Comparison of ENCODE assay signal across 10 mouse cellular contexts in the genomic region with DNA sequence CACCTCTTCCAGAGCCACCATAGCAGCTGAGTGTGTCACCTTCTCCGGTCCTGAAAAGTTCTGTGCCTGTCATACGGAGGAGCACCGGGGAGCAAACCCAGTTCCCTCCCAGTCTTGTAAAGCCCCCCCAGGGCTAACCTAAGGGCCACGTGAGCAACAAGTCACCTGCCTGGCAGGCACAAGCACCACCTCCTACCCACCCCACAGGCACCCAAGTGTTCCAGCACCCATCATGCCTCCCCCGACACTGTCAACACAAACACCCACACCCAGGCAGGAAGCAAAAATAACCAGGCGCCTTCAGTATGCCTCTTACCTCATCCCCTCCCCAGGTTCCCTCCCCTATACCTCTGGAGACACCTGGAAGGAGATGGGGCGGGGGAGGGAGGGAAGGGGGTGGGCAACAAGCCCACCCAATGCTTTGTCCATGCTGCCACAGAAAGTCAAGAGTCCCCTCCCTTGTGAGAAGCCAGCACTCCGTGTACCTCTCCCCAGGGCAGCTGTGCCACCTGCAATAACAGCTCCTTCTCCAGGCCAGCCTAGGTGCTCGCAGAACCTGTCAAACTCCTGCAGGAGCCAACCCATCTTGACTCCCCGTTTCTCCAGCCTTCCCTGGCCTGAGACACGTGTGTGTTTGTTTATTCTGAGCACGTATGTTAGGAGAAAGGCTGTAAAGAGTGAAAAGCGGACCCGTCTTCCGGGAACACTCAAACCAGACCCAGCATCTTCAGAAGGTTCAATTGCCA. TPM values are rescaled to one million over a fixed set of nuclear protein-coding genes. Genes with fewer than 3 reads are reported as not detected.
DNase-seq lines count a peak whose midpoint lies in the region; ATAC-seq and TF ChIP-seq lines count a peak whose summit lies in the region.
"Had no signal": no experiment of that assay in that cellular context is flagged by ENCODE, and none has a peak within 500 bp of the region (broad histone marks: within the 10 kb centered on the region; RNA-seq: fewer than 3 reads in every experiment).

No protein-coding gene starts in this region.

- no peaks in the 10 kb centered on the region for H3K9me3 ChIP-seq in lung, embryonic 16.5 days (ENCODE audit: control insufficient read depth, low read length)
- H3K9me3 ChIP-seq: midbrain, embryonic 12.5 days had no signal

- peak; percentile 55 for ATAC-seq in lung, embryonic 16.5 days (ENCODE audit: low read depth)

- H3K4me2 ChIP-seq in lung, embryonic 16.5 days (ENCODE audit: low read depth, low read length), result no peak overlapping the region
- H3K4me2 ChIP-seq: midbrain, embryonic 12.5 days had no signal

- H3K4me1 ChIP-seq in cortical plate, adult 2 months (ENCODE audit: control insufficient read depth, insufficient read depth, low read length), result peaks cover 11% of the 10 kb centered on the region
- H3K4me1 ChIP-seq in lung, embryonic 16.5 days (replicated peaks; ENCODE audit: control insufficient read depth, insufficient read depth, low read length), result no peaks in the 10 kb centered on the region

- no peak for TF ChIP-seq CTCF in cortical plate, adult 2 months (IDR thresholded peaks at IDR 0.05; ENCODE audit: extremely low read depth, insufficient read depth, low read length)

- 0 out of 2 replicates have a peak overlapping the region, but pooled peaks have one; percentile 18 for H3K27ac ChIP-seq in cortical plate, adult 2 months (ENCODE audit: insufficient read depth, low read length)
- H3K27ac ChIP-seq in lung, embryonic 16.5 days (ENCODE audit: low read length), result no peak overlapping the region
- H3K27ac ChIP-seq: midbrain, embryonic 12.5 days had no signal

- no peaks in the 10 kb centered on the region for H3K36me3 ChIP-seq in lung, embryonic 16.5 days (ENCODE audit: control insufficient read depth, insufficient read depth, low read length)
- H3K36me3 ChIP-seq: midbrain, embryonic 12.5 days had no signal

- TF ChIP-seq POLR2A in cortical plate, adult 2 months (IDR thresholded peaks at IDR 0.05; ENCODE audit: extremely low read depth, insufficient read depth, low read length), result no peak

- H3K9ac ChIP-seq in lung, embryonic 16.5 days (ENCODE audit: low read length), result no peak overlapping the region
- H3K9ac ChIP-seq: midbrain, embryonic 12.5 days had no signal

- no peaks in the 10 kb centered on the region for H3K27me3 ChIP-seq in lung, embryonic 16.5 days (ENCODE audit: control insufficient read depth, insufficient read depth, low read depth, low read length)
- H3K27me3 ChIP-seq: midbrain, embryonic 12.5 days had no signal

- 42% methylated on average over 15 of the region's 15 CpGs for WGBS in lung, embryonic 16.5 days

- no peak overlapping the region for H3K4me3 ChIP-seq in cortical plate, adult 2 months (ENCODE audit: insufficient read depth, low read length)
- no peak overlapping the region for H3K4me3 ChIP-seq in lung, embryonic 16.5 days (ENCODE audit: low read length)
- H3K4me3 ChIP-seq: midbrain, embryonic 12.5 days had no signal

- DNase-seq in layer of hippocampus, adult 18-20 months (ENCODE audit: low spot score in 2 of 2), result peak; percentile 20 to 51
- DNase-seq in layer of hippocampus, postnatal 14 days (ENCODE audit: low spot score in 2 of 2), result no peak
- DNase-seq in frontal cortex, postnatal 10 days (ENCODE audit: low spot score in 2 of 2), result peak; percentile 28 to 59
- no peak for DNase-seq in spleen, postnatal 36 days (ENCODE audit: low spot score in 2 of 2)
- DNase-seq in ovary, adult 18-20 months (ENCODE audit: low spot score), result no peak
- no peak for DNase-seq in adrenal gland, adult 8-10 months
- DNase-seq: gastrocnemius, postnatal 10 days had no signal

RNA-seq across cellular contexts. Expression of gene Tiam1, which starts 38.7 kb away (rescaled TPM):
- 100 to 1,000 TPM; 109 to 111 TPM for total RNA-seq in layer of hippocampus, adult 18-20 months (2021)
- 10 to 100 TPM; 72.9 to 90.5 TPM for total RNA-seq in layer of hippocampus, postnatal 14 days (2021)
- 28.7 and 29.1 TPM in 2 replicates for polyA plus RNA-seq in cortical plate, adult 2 months (2012; rRNA removed)
- 11.1 and 12.8 TPM in 2 replicates for polyA plus RNA-seq in lung, embryonic 16.5 days (2015; fragmentation: Nextera tagmentation; extraction: Ambion mirVana)
- 100 to 1,000 TPM in 1 of 4 experiments, 10 to 100 TPM in 3; 69.6 to 107 (median 85.5) TPM for total RNA-seq in adrenal gland, adult 8-10 months (2022)

Comparison
In these comparisons a context has a peak if more than half of its experiments do, and no peak if none do; other contexts are left out.
1. DNase-seq: peak in layer of hippocampus, adult 18-20 months (2 of 2) and frontal cortex, postnatal 10 days (2 of 2); none in layer of hippocampus, postnatal 14 days (0 of 2), spleen, postnatal 36 days (0 of 2), ovary, adult 18-20 months (single experiment) and adrenal gland, adult 8-10 months (single experiment).